Mouse (Mus musculus): ENCODE measurements at regions not wholly inside any gene's neighbourhood (a gene's known extent, or its start where the extent isn't known, plus 50 kb on each side); places are given as distances from the start of the nearest gene placed in this dataset.

- TF ChIP-seq EP300 (IDR thresholded peaks at IDR 0.05; ENCODE audit: insufficient read depth, low read depth, low read length) (no peak), CTCF (IDR thresholded peaks at IDR 0.05; ENCODE audit: low read depth, low read length) (no peak)
These were observed 155.0 kb upstream of the Fndc3a start for GRCm38 (mm10) chr14:72864792-72865191.
